Mouse (Mus musculus) CH12.LX (cell line): ENCODE results near the gene Appbp2. TPM values are rescaled to one million over a fixed set of nuclear protein-coding genes. Genes with fewer than 3 reads are reported as not detected.

Source experiments
- DNase-seq: peaks from one replicate; pipeline ENCODE4 v3.0.0-alpha.2; 2013; ENCODE audit errors: extremely low read depth
- H3K27ac ChIP-seq: 2 replicates; pipeline ENCODE4 v1.5.1; 2012; ENCODE audit warnings: low read depth, mild to moderate bottlenecking, control low read depth, moderate library complexity; ENCODE audit not compliant: insufficient read depth
- H3K27me3 ChIP-seq: replicated peaks from 2 replicates; pipeline ENCODE3; 2012; ENCODE audit warnings: inconsistent platforms
- H3K36me3 ChIP-seq, 2 experiments: replicated peaks in 1 of 2; 2 replicates each; pipeline versions ENCODE3 to v1.6.1; 2012; ENCODE audit warnings: inconsistent platforms in 1 of 2, low read length in 1 of 2, mild to moderate bottlenecking in 1 of 2, mixed read lengths in 1 of 2, moderate library complexity in 1 of 2; ENCODE audit not compliant: control insufficient read depth in 1 of 2, insufficient read depth in 1 of 2
- H3K4me1 ChIP-seq, 2 experiments: 2 replicates each; pipeline ENCODE4 v1.6.1; 2012; ENCODE audit warnings: inconsistent platforms in 1 of 2, moderate library complexity in 1 of 2; ENCODE audit not compliant: insufficient read depth in 2 of 2, control insufficient read depth in 1 of 2
- H3K4me2 ChIP-seq: 2 replicates; pipeline ENCODE4 v1.6.1; 2012; ENCODE audit warnings: low read depth, mild to moderate bottlenecking, control low read depth; ENCODE audit not compliant: poor library complexity, insufficient read depth, severe bottlenecking
- H3K4me3 ChIP-seq, 3 experiments: fragments of 150-350 bp in 1 of 3; sonication (generic) in 1 of 3; replicated peaks in 1 of 3; 2 replicates each; pipeline versions ENCODE3 to v1.5.1; 2011 to 2012; ENCODE audit warnings: low read depth in 2 of 3, low read length in 2 of 3, mild to moderate bottlenecking in 2 of 3, moderate library complexity in 2 of 3, control low read depth in 1 of 3, improper control_type of control experiment in 1 of 3, inconsistent platforms in 1 of 3, mixed read lengths in 1 of 3; ENCODE audit not compliant: poor library complexity in 1 of 3
- H3K79me2 ChIP-seq: replicated peaks from 2 replicates; pipeline ENCODE4 v1.6.1; 2012; ENCODE audit warnings: mild to moderate bottlenecking, moderate library complexity; ENCODE audit not compliant: control insufficient read depth, poor library complexity, insufficient read depth, severe bottlenecking; ENCODE audit errors: extremely low read depth
- H3K9ac ChIP-seq: 2 replicates; pipeline ENCODE4 v1.6.1; 2012; ENCODE audit warnings: low read depth, mild to moderate bottlenecking, control low read depth, moderate library complexity; ENCODE audit not compliant: insufficient read depth
- H3K9me3 ChIP-seq: replicated peaks from 2 replicates; pipeline ENCODE3; 2012; ENCODE audit warnings: low read length, inconsistent platforms, mixed read lengths
- BHLHE40 ChIP-seq: IDR thresholded peaks from 2 replicates; pipeline ENCODE4 v1.6.1; 2011; ENCODE audit warnings: mild to moderate bottlenecking, low read depth, low read length, improper control_type of control experiment
- CHD1 ChIP-seq: IDR thresholded peaks from 2 replicates; pipeline ENCODE4 v1.6.1; 2012; ENCODE audit warnings: low read depth, low read length, improper control_type of control experiment, inconsistent platforms
- CTCF ChIP-seq, 2 experiments: IDR thresholded peaks in 1 of 2; conservative IDR thresholded peaks in 1 of 2; 2 replicates each; pipeline ENCODE4 v1.5.1; 2011 to 2012; ENCODE audit warnings: low read depth in 2 of 2, low read length in 2 of 2, improper control_type of control experiment in 1 of 2, inconsistent platforms in 1 of 2, mild to moderate bottlenecking in 1 of 2, moderate library complexity in 1 of 2
- ETS1 ChIP-seq: conservative IDR thresholded peaks from 2 replicates; pipeline ENCODE4 v1.6.1; 2012; ENCODE audit warnings: low read depth, mild to moderate bottlenecking, inconsistent platforms, low read length, improper control_type of control experiment, moderate library complexity
- GABPA ChIP-seq: IDR thresholded peaks from 2 replicates; pipeline ENCODE4 v1.6.1; 2012; ENCODE audit warnings: low read depth, low read length, improper control_type of control experiment, inconsistent platforms; ENCODE audit not compliant: insufficient replicate concordance
- HCFC1 ChIP-seq: IDR thresholded peaks from 2 replicates; pipeline ENCODE4 v1.6.1; 2012; ENCODE audit warnings: low read depth, mild to moderate bottlenecking, inconsistent platforms, low read length, improper control_type of control experiment
- IRF4 ChIP-seq: IDR thresholded peaks from 2 replicates; pipeline ENCODE4 v1.6.1; 2014; ENCODE audit warnings: low read depth, mild to moderate bottlenecking, inconsistent platforms, low read length, improper control_type of control experiment
- JUND ChIP-seq: conservative IDR thresholded peaks from 2 replicates; pipeline ENCODE4 v1.6.1; 2011; ENCODE audit warnings: low read depth, low read length, improper control_type of control experiment
- KAT2A ChIP-seq: IDR thresholded peaks from 2 replicates; pipeline ENCODE4 v1.6.1; 2012; ENCODE audit warnings: low read length, improper control_type of control experiment, inconsistent platforms; ENCODE audit not compliant: insufficient replicate concordance
- MAFK ChIP-seq: IDR thresholded peaks from 2 replicates; pipeline ENCODE4 v1.6.1; 2011; ENCODE audit warnings: low read length, improper control_type of control experiment; ENCODE audit not compliant: insufficient replicate concordance
- MAX ChIP-seq: IDR thresholded peaks from 2 replicates; pipeline ENCODE4 v1.6.1; 2011; ENCODE audit warnings: low read length, improper control_type of control experiment
- MAZ ChIP-seq: IDR thresholded peaks from 2 replicates; pipeline ENCODE4 v1.6.1; 2012; ENCODE audit warnings: low read depth, mild to moderate bottlenecking, inconsistent platforms, low read length, improper control_type of control experiment, moderate library complexity
- MEF2A ChIP-seq: IDR thresholded peaks from 2 replicates; pipeline ENCODE4 v1.6.1; 2014; ENCODE audit warnings: low read depth, mild to moderate bottlenecking, inconsistent platforms, low read length, improper control_type of control experiment, borderline replicate concordance
- NRF1 ChIP-seq: IDR thresholded peaks from 2 replicates; pipeline ENCODE4 v1.6.1; 2014; ENCODE audit warnings: low read depth, mild to moderate bottlenecking, inconsistent platforms, low read length, improper control_type of control experiment, moderate library complexity
- PAX5 ChIP-seq: IDR thresholded peaks from 2 replicates; pipeline ENCODE4 v1.6.1; 2012; ENCODE audit warnings: low read length, inconsistent platforms, mixed read lengths
- POLR2A ChIP-seq: IDR thresholded peaks from 2 replicates; pipeline ENCODE4 v1.6.1; 2011; ENCODE audit warnings: low read depth, mild to moderate bottlenecking, improper control_type of control experiment, low read length
- RAD21 ChIP-seq: IDR thresholded peaks from 2 replicates; pipeline ENCODE4 v1.6.1; 2011; ENCODE audit warnings: low read depth, mild to moderate bottlenecking, low read length, improper control_type of control experiment, moderate library complexity
- RCOR1 ChIP-seq: conservative IDR thresholded peaks from 2 replicates; pipeline ENCODE4 v1.6.1; 2012; ENCODE audit warnings: low read depth, mild to moderate bottlenecking, inconsistent platforms, low read length, improper control_type of control experiment
- TCF12 ChIP-seq: IDR thresholded peaks from 2 replicates; pipeline ENCODE4 v1.6.1; 2014; ENCODE audit warnings: low read depth, mild to moderate bottlenecking, inconsistent platforms, low read length, improper control_type of control experiment
- USF2 ChIP-seq: conservative IDR thresholded peaks from 2 replicates; pipeline ENCODE4 v1.6.1; 2011; ENCODE audit warnings: low read depth, low read length, improper control_type of control experiment
- ZC3H11A ChIP-seq: IDR thresholded peaks from 2 replicates; pipeline ENCODE4 v1.6.1; 2012; ENCODE audit warnings: low read depth, mild to moderate bottlenecking, inconsistent platforms, low read length, improper control_type of control experiment
- ZKSCAN1 ChIP-seq: IDR thresholded peaks from 2 replicates; pipeline ENCODE4 v1.6.1; 2012; ENCODE audit warnings: low read depth, inconsistent platforms, low read length, improper control_type of control experiment, borderline replicate concordance
- ZNF384 ChIP-seq: IDR thresholded peaks from 2 replicates; pipeline ENCODE4 v1.6.1; 2012; ENCODE audit warnings: low read depth, low read length, improper control_type of control experiment, inconsistent platforms
- dilution Hi-C: fragments of 300-500 bp; cut with MboI; formaldehyde crosslinking; loops from 2 replicates; pipeline ENCODE4 v1.14.3; 2020; ENCODE audit warnings: low sequenced_read_pairs; ENCODE audit not compliant: extremely low pct_unique_long_range_greater_than_20kb, extremely low pct_ligation_motif_present
- in situ Hi-C: fragments of 300-500 bp; cut with MboI; formaldehyde crosslinking; loops from 3 replicates; pipeline ENCODE4 v1.14.3; 2019; ENCODE audit warnings: low sequenced_read_pairs, low pct_ligation_motif_present, low pct_unique_long_range_greater_than_20kb, mixed read lengths
- polyA plus RNA-seq: library from polyadenylated mRNA; unstranded; fragments of >175 nt; gene quantifications from 2 replicates; pipeline ENCODE4 v1.2.1, GENCODE M21; 2012; ENCODE audit warnings: low read depth; ENCODE audit not compliant: insufficient read length
- total RNA-seq, 2 experiments: library from RNA; depleted of rRNA; stranded (reverse); fragments of 300-350 nt in 1 of 2; fragments of >200 nt in 1 of 2; gene quantifications; 2 replicates each; pipeline ENCODE4 v1.2.3; 2012 to 2014

Gene Appbp2
- total and polyA plus RNA-seq, 3 experiments, result 31.1 to 37.4 (median 36.6) TPM

DNA sequence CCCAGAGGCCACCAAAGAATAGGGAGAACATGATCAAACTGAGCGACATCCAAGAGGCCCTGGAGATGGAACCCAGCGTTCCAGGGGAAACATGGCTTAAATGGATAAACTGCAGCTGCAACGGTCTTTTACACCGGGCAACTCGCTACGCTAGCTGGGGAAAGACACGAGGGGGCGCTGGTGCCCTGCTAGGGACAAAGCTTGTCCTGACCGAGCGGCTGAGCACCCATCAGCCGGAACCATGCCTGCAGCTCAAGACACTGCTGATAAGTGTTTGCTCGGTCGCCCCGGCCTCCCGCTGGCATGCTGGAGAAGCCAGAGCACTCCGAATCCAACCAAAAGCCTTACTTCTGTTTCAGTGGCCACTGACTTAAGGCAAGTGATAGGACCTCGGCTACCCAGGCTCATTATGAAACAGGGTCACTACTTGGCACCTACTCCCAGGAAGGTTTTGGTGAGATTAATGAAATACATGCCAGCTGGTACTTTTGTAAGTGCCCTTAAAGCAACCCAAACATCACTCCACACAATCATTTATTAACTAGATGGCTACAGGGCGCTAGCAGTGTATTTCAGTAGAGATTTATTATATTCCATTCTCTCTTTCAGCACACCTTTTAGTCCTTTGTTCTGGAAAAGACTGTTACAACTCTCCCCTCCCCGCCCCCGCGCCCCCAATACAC, 64.7 kb downstream of the Appbp2 start, which contains the start of gene 1700125H20Rik (continued):
- TF ChIP-seq USF2, result no peak
- no peak for TF ChIP-seq ETS1
- peak; percentile 23; the same call in 1 of the 2 replicates for TF ChIP-seq POLR2A
- peak; percentile 19; the same call in 1 of the 2 replicates for TF ChIP-seq BHLHE40
- TF ChIP-seq MAX, result peak; percentile 55; the same call in 1 of the 2 replicates
- TF ChIP-seq NRF1, result peak; percentile 45
- no peak for TF ChIP-seq PAX5
- TF ChIP-seq ZNF384, result no peak
- TF ChIP-seq GABPA, result no peak
- peak; percentile 65 for TF ChIP-seq TCF12
- no peak for TF ChIP-seq JUND
- peak; percentile 62 for TF ChIP-seq ZC3H11A
- TF ChIP-seq MAZ, result no peak

DNA sequence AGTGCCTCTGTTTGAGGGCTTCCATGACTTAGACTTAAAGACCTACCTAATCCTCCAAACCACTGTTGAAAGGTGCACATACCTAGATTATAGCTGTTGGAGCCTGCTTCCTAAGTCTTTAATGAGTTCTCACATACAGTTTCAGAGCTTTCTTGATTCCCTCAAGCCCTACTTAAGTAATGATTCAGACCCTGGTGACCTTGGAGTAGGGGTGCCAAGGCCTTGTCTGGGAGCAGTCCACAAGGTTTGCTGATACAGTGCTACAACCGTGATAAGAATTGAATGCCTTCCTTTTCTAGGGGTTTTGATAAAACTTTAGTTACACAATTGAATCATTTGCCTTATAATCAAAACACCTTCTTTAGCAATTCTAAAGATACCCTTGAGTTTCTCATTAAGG, 67.4 kb downstream of the Appbp2 start:
- Histone ChIP-seq H3K79me2 (no peaks in the 10 kb centered on the region), H3K27me3 (peaks cover 2% of the 10 kb centered on the region), H3K4me3 (no peak overlapping the region), H3K36me3 (no peaks in the 10 kb centered on the region), H3K4me2 (no peak overlapping the region), H3K4me1 (peaks cover 2 to 35% of the 10 kb centered on the region in 2 experiments; a peak in 3 of 4 replicates), H3K9me3 (no peaks in the 10 kb centered on the region), H3K27ac (no peak overlapping the region), H3K9ac (no peak overlapping the region)
- TF ChIP-seq KAT2A (no peak), HCFC1 (no peak), MAZ (no peak), MAFK (no peak), RCOR1 (no peak), TCF12 (no peak), IRF4 (no peak), CHD1 (no peak), ZKSCAN1 (no peak), CTCF (conservative IDR thresholded peaks at IDR 0.05 in 1 of 2, IDR thresholded peaks at IDR 0.05 in 1 of 2; ENCODE audit: low read depth in 2 of 2, low read length in 2 of 2) (no peak), RAD21 (no peak), MEF2A (no peak)
- no peak for DNase-seq
- dilution Hi-C loops (no loop called here), in situ Hi-C loops (no loop called here)
